Mouse (Mus musculus) midbrain, embryonic 12.5 days (tissue): ENCODE measurements at regions not wholly inside any gene's neighbourhood (a gene's known extent, or its start where the extent isn't known, plus 50 kb on each side); places are given as distances from the start of the nearest gene placed in this dataset.

Experiments
- ATAC-seq: fragments of 200-750 bp; cut with Nextera tagmentation; 2 replicates; pipeline ENCODE4 v1.8.0; 2017; ENCODE audit warnings: low read depth, moderate TSS enrichment, moderate library complexity; ENCODE audit not compliant: low FRiP score
- H3K27ac ChIP-seq: fragments of 300-500 bp; sonication (generic); replicated peaks from 2 replicates; pipeline ENCODE4 v1.5.1; 2016; ENCODE audit warnings: mild to moderate bottlenecking
- H3K27me3 ChIP-seq: fragments of 300-500 bp; sonication (generic); 2 replicates; pipeline ENCODE4 v1.6.1; 2016; ENCODE audit warnings: mild to moderate bottlenecking
- H3K36me3 ChIP-seq: fragments of 300-500 bp; sonication (generic); 2 replicates; pipeline ENCODE4 v1.6.1; 2016
- H3K4me1 ChIP-seq: fragments of 300-500 bp; sonication (generic); 2 replicates; pipeline ENCODE4 v1.6.1; 2016
- H3K4me2 ChIP-seq: fragments of 300-500 bp; sonication (generic); replicated peaks from 2 replicates; pipeline ENCODE4 v1.6.1; 2016; ENCODE audit warnings: mild to moderate bottlenecking, moderate library complexity
- H3K4me3 ChIP-seq: fragments of 300-500 bp; sonication (generic); 2 replicates; pipeline ENCODE4 v1.5.1; 2016; ENCODE audit warnings: mild to moderate bottlenecking
- H3K9ac ChIP-seq: fragments of 300-500 bp; sonication (generic); replicated peaks from 2 replicates; pipeline ENCODE4 v1.6.1; 2016; ENCODE audit warnings: mild to moderate bottlenecking, moderate library complexity
- H3K9me3 ChIP-seq: fragments of 300-500 bp; sonication (generic); 2 replicates; pipeline ENCODE4 v1.6.1; 2016; ENCODE audit warnings: mild to moderate bottlenecking
- WGBS: fragments of 180-500 bp; shearing (Covaris S2); methylation state at CpG from one replicate; pipeline ENCODE4 v1.1.7; 2016; 5-methylcytosine and 5-hydroxymethylcytosine counted together

- Histone ChIP-seq H3K27ac (no peak overlapping the region), H3K4me2 (no peak overlapping the region), H3K4me1 (no peaks in the 10 kb centered on the region), H3K4me3 (no peak overlapping the region), H3K9ac (no peak overlapping the region), H3K27me3 (no peaks in the 10 kb centered on the region), H3K36me3 (no peaks in the 10 kb centered on the region), H3K9me3 (no peaks in the 10 kb centered on the region)
- ATAC-seq, result no peak
- 89% methylated on average over 11 of the region's 11 CpGs for WGBS
These were observed 144.8 kb upstream of the Eci2 start for GRCm38 (mm10) chr13:35171562-35172254.

DNA sequence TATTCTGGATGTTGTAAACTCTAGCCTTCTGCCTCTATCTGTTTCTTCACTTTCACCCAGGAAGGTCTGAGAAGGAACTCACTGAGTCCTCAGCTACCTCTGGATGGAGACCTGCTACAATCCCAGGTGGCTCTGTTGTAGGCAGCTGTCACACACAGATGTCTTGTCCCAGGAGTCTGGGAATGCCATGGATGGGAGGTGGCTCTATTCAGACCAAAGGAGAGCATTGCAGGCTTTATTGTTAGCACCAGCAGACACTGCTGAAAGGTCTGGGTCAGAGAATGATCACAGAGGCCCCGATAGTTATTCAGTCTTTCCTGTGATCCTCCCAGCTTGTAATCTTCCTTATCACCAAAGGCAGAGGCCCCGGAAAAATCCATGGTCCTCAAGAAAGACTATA, 146.6 kb upstream of the Eci2 start:
- no peak overlapping the region for H3K27ac ChIP-seq
- H3K9me3 ChIP-seq, result no peaks in the 10 kb centered on the region
- no peaks in the 10 kb centered on the region for H3K27me3 ChIP-seq
- no peak overlapping the region for H3K4me3 ChIP-seq
- ATAC-seq, result no peak
- no peaks in the 10 kb centered on the region for H3K4me1 ChIP-seq
- 20% methylated on average over 2 of the region's 2 CpGs for WGBS
- H3K4me2 ChIP-seq, result no peak overlapping the region
- H3K9ac ChIP-seq, result no peak overlapping the region
- H3K36me3 ChIP-seq, result no peaks in the 10 kb centered on the region

GRCm38 (mm10) chr13:35175587-35175986, 148.7 kb upstream of the Eci2 start:
- Histone ChIP-seq H3K27me3 (no peaks in the 10 kb centered on the region), H3K4me3 (no peak overlapping the region), H3K36me3 (no peaks in the 10 kb centered on the region), H3K4me1 (no peaks in the 10 kb centered on the region), H3K27ac (no peak overlapping the region), H3K4me2 (no peak overlapping the region), H3K9ac (no peak overlapping the region), H3K9me3 (no peaks in the 10 kb centered on the region)
- 84% methylated on average over 1 of the region's 1 CpGs for WGBS
- ATAC-seq, result no peak

- H3K4me2 ChIP-seq, result no peak overlapping the region
- H3K27me3 ChIP-seq, result no peaks in the 10 kb centered on the region
- no peak overlapping the region for H3K4me3 ChIP-seq
- H3K4me1 ChIP-seq, result no peaks in the 10 kb centered on the region
- H3K9ac ChIP-seq, result no peak overlapping the region
- no peak for ATAC-seq
- no peak overlapping the region for H3K27ac ChIP-seq
- WGBS, result 59% methylated on average over 2 of the region's 2 CpGs
- no peaks in the 10 kb centered on the region for H3K9me3 ChIP-seq
- no peaks in the 10 kb centered on the region for H3K36me3 ChIP-seq
These were observed 150.4 kb upstream of the Eci2 start for GRCm38 (mm10) chr13:35177305-35177704.

DNA sequence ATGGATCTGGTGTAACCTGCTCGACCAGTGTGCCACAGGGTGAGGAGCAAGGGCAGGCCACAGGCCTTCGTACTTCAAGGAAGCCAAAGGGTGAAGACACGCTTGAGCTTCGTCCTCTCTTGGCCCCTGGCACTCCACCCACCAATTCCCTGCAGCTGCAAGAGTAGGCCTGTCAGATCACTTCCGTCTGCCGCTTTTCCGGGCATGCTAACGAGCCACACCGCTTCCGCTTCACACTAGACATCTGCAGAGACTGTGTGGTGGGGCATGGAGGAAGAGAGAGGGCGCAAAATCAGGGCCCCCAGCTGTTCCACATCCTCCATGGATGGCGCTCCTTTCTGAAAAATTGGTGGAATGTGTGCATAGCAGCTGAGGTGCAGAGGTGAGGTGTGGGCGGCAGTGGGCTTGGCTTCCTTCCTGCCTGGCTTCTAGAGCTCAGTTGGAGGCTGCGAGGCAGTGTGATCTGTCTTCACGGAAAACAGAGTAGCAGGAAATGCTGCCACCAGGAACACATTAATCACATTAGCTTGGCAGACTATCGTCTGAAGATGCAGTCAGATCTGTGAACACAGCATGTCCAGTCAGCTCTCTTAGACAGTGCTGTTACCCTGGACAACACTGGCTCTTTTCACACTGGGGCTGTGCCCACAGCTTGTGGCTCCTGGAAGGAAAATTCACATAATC, 162.3 kb upstream of the Eci2 start:
- no peak overlapping the region for H3K27ac ChIP-seq
- 0 out of 2 replicates have a peak, but pooled peaks have one; percentile 23 for ATAC-seq

GRCm38 (mm10) chr13:35202069-35202468, 175.2 kb upstream of the Eci2 start:
- no peak overlapping the region for H3K4me2 ChIP-seq
- no peaks in the 10 kb centered on the region for H3K4me1 ChIP-seq
- no peaks in the 10 kb centered on the region for H3K27me3 ChIP-seq
- H3K36me3 ChIP-seq, result no peaks in the 10 kb centered on the region
- ATAC-seq, result no peak
- H3K4me3 ChIP-seq, result no peak overlapping the region
- H3K9me3 ChIP-seq, result no peaks in the 10 kb centered on the region
- WGBS, result 87% methylated on average over 1 of the region's 1 CpGs
- H3K27ac ChIP-seq, result no peak overlapping the region
- H3K9ac ChIP-seq, result no peak overlapping the region

More for the DNA sequence above, 162.3 kb upstream of the Eci2 start:
- no peak overlapping the region for H3K4me2 ChIP-seq
- H3K9ac ChIP-seq, result no peak overlapping the region
- H3K36me3 ChIP-seq, result no peaks in the 10 kb centered on the region
- H3K4me1 ChIP-seq, result peaks cover 3% of the 10 kb centered on the region; the same call in 1 of the 2 replicates
- H3K4me3 ChIP-seq, result no peak overlapping the region
- 59% methylated on average over 16 of the region's 16 CpGs for WGBS
- H3K27me3 ChIP-seq, result no peaks in the 10 kb centered on the region
- H3K9me3 ChIP-seq, result no peaks in the 10 kb centered on the region

DNA sequence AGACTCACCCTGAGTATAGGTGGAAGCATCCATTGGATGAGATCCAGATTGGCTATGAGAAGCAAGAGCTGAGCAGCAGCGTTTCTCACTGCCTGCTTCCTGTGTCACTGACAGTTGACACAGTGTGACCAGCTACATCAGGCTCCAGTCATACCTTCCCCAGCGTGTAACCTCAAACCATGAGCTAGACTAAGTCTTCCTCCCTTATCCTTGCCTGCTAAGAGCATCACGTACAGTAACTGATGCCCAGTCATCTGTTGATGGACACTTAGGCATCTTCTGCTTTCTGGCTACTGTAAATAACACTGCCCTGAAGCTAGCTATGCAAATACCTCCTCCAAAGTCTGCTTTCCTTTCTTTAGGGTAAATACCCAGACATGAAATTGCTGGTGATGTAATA, 181.4 kb upstream of the Eci2 start:
- Histone ChIP-seq H3K4me3 (no peak overlapping the region), H3K27ac (no peak overlapping the region), H3K4me2 (no peak overlapping the region), H3K27me3 (no peaks in the 10 kb centered on the region), H3K36me3 (no peaks in the 10 kb centered on the region), H3K9me3 (no peaks in the 10 kb centered on the region), H3K4me1 (no peaks in the 10 kb centered on the region), H3K9ac (no peak overlapping the region)
- no peak for ATAC-seq
- WGBS, result 85% methylated on average over 3 of the region's 3 CpGs

DNA sequence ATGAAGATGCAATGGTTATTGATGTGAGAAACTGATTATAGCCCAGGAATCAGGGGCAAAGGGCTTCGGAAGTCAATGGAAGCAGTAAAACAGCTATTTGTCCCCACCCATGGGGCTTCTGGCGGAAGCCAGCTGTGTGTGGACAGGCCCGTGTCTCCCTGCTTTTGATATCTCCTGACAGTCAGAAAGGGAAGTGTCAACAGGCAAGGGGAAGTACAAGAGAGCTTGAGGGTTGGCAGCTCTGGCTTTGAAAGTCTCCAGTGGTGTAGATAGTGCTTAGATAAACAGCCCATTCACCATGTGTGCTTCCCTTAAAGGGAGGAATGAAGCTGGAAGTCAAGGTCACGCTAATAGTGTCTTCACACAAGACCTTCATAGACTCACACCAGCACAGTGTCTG, 182.7 kb upstream of the Eci2 start:
- Histone ChIP-seq H3K4me3 (no peak overlapping the region), H3K4me2 (no peak overlapping the region), H3K9ac (no peak overlapping the region), H3K4me1 (no peaks in the 10 kb centered on the region), H3K9me3 (no peaks in the 10 kb centered on the region), H3K27me3 (no peaks in the 10 kb centered on the region), H3K27ac (no peak overlapping the region), H3K36me3 (no peaks in the 10 kb centered on the region)
- no peak for ATAC-seq
- WGBS, result 78% methylated on average over 4 of the region's 4 CpGs

GRCm38 (mm10) chr13:35211834-35212233, 184.9 kb upstream of the Eci2 start:
- no peaks in the 10 kb centered on the region for H3K36me3 ChIP-seq
- no peak for ATAC-seq
- no peak overlapping the region for H3K27ac ChIP-seq
- no peak overlapping the region for H3K4me2 ChIP-seq
- H3K9me3 ChIP-seq, result no peaks in the 10 kb centered on the region
- no peak overlapping the region for H3K9ac ChIP-seq
- WGBS, result 92% methylated on average over 9 of the region's 9 CpGs
- H3K4me1 ChIP-seq, result no peaks in the 10 kb centered on the region
- H3K4me3 ChIP-seq, result no peak overlapping the region
- H3K27me3 ChIP-seq, result no peaks in the 10 kb centered on the region

- H3K36me3 ChIP-seq, result no peaks in the 10 kb centered on the region
- ATAC-seq, result no peak
- H3K4me3 ChIP-seq, result no peak overlapping the region
- 92% methylated on average over 4 of the region's 4 CpGs for WGBS
- no peaks in the 10 kb centered on the region for H3K4me1 ChIP-seq
- no peaks in the 10 kb centered on the region for H3K9me3 ChIP-seq
- H3K27me3 ChIP-seq, result no peaks in the 10 kb centered on the region
- no peak overlapping the region for H3K4me2 ChIP-seq
- no peak overlapping the region for H3K9ac ChIP-seq
- H3K27ac ChIP-seq, result no peak overlapping the region
These were observed 185.4 kb upstream of the Eci2 start for GRCm38 (mm10) chr13:35212276-35212675.

GRCm38 (mm10) chr13:35214219-35214618, 187.3 kb upstream of the Eci2 start:
- WGBS, result 85% methylated on average over 4 of the region's 4 CpGs

DNA sequence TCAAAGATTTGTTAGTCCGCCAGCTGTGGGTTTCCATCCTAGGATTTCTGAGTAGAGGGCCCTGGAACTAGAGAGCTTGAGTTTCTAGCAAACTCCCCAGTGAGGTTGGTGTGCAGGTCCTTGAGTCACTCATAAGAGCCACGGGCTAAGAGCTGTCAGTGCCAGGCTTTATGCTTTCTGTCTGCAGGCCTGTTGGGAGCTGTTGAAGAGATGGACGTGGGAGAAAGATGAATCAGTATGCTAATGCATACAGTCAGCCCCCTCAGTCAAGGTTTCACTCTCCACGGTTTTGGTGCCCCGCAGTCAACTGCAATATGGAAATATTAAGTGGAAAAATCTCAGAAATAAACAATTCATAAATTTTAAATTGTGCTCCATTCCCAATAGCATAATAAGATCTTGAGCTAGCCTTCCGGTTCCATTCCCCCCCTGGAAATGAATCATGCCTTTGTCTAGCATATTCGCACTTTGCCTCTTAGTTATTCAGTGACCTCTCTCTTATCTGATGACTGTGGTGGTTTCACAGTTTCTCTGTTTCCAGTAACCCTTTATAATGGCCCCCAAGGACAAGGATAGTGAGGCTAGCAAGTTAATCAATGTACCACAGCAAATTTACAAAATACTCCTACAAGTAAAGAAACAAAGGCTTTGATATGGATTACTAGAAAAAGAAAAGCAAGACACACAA, 199.4 kb upstream of the Eci2 start:
- H3K9ac ChIP-seq, result no peak overlapping the region
- no peak overlapping the region for H3K4me2 ChIP-seq
- H3K36me3 ChIP-seq, result no peaks in the 10 kb centered on the region
- ATAC-seq, result no peak
- no peak overlapping the region for H3K27ac ChIP-seq
- no peaks in the 10 kb centered on the region for H3K27me3 ChIP-seq
- no peaks in the 10 kb centered on the region for H3K4me1 ChIP-seq
- no peak overlapping the region for H3K4me3 ChIP-seq
- no peaks in the 10 kb centered on the region for H3K9me3 ChIP-seq
- WGBS, result 77% methylated on average over 7 of the region's 7 CpGs

More at GRCm38 (mm10) chr13:35214219-35214618, 187.3 kb upstream of the Eci2 start:
- Histone ChIP-seq H3K9me3 (no peaks in the 10 kb centered on the region), H3K27ac (no peak overlapping the region), H3K4me1 (no peaks in the 10 kb centered on the region), H3K9ac (no peak overlapping the region), H3K4me2 (no peak overlapping the region), H3K27me3 (no peaks in the 10 kb centered on the region), H3K36me3 (no peaks in the 10 kb centered on the region), H3K4me3 (no peak overlapping the region)
- ATAC-seq, result no peak
